In the genomic region with DNA sequence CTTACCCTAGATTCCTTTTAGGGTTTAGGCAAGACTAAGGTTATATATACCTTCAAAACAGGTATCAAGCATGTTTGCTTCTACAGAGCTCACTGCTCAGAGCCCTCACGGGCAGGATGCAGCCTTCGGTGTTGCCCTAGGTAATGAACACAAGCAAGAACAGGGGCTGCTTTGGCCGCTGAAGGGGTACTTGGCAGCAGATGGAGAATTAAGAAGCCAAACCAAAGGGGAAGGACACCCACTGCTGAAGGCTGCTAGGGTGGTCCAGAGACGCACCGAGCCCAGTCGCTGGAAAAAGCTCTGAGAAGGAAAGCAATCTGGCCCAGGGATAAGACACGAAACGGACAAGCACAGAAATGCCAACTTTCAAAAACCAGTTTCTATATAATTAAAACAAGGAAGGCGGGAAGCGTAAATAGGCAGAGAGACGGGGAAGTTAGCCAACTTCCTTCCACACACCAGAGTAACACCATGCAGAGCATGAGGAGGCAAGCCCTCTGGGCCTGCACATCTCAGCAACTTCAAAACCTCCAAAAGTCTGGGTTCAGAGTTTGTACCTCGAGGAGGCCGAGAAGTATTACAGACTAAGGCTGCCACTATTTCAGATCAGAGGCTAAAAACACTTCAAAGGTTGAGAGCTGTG, we compare ENCODE assay signal across 14 mouse cellular contexts. TPM values are rescaled to one million over a fixed set of nuclear protein-coding genes. Genes with fewer than 3 reads are reported as not detected.
DNase-seq lines count a peak whose midpoint lies in the region; ATAC-seq and TF ChIP-seq lines count a peak whose summit lies in the region.
"Had no signal": no experiment of that assay in that cellular context is flagged by ENCODE, and none has a peak within 500 bp of the region (broad histone marks: within the 10 kb centered on the region; RNA-seq: fewer than 3 reads in every experiment).

No protein-coding gene starts in this region.

- H3K27me3 ChIP-seq in forebrain, embryonic 14.5 days (replicated peaks; ENCODE audit: control insufficient read depth, insufficient read depth, low read length) = no peaks in the 10 kb centered on the region
- H3K27me3 ChIP-seq in forebrain, embryonic 16.5 days (replicated peaks; ENCODE audit: control insufficient read depth, insufficient read depth, low read length) = no peaks in the 10 kb centered on the region
- H3K27me3 ChIP-seq in liver, adult 2 months (ENCODE audit: control insufficient read depth, insufficient read depth, low read length) = no peaks in the 10 kb centered on the region
- H3K27me3 ChIP-seq in small intestine, adult 2 months (ENCODE audit: control insufficient read depth, insufficient read depth, low read length) = no peaks in the 10 kb centered on the region
- H3K27me3 ChIP-seq: hindbrain, embryonic 15.5 days; liver, embryonic 15.5 days; neural tube, embryonic 13.5 days had no signal

- no peak overlapping the region for H3K9ac ChIP-seq in forebrain, embryonic 14.5 days (ENCODE audit: low read length)
- no peak overlapping the region for H3K9ac ChIP-seq in forebrain, embryonic 16.5 days (replicated peaks; ENCODE audit: low read depth, low read length)
- H3K9ac ChIP-seq in liver, adult 2 months (ENCODE audit: low read depth, low read length) = no peak overlapping the region
- H3K9ac ChIP-seq: hindbrain, embryonic 15.5 days; liver, embryonic 15.5 days; neural tube, embryonic 13.5 days had no signal

- peaks cover 27% of the 10 kb centered on the region for H3K36me3 ChIP-seq in forebrain, embryonic 14.5 days (ENCODE audit: control insufficient read depth, insufficient read depth, low read length)
- peaks cover 3% of the 10 kb centered on the region for H3K36me3 ChIP-seq in forebrain, embryonic 16.5 days (ENCODE audit: control insufficient read depth, insufficient read depth)
- no peaks in the 10 kb centered on the region for H3K36me3 ChIP-seq in liver, adult 2 months (ENCODE audit: control insufficient read depth, insufficient read depth, low read length)
- peaks cover 10% of the 10 kb centered on the region for H3K36me3 ChIP-seq in small intestine, adult 2 months (ENCODE audit: control insufficient read depth, insufficient read depth, low read length)
- H3K36me3 ChIP-seq: liver, embryonic 15.5 days had no signal

- DNase-seq in forebrain, embryonic 14.5 days (ENCODE audit: low spot score) = no peak
- no peak for DNase-seq in liver, adult 2 months (ENCODE audit: extremely low read depth, low read depth, low spot score)
- DNase-seq in liver = no peak
- DNase-seq in heart, postnatal 14 days = no peak
- DNase-seq: cerebellum, adult 11-12 months; right cerebral cortex, postnatal 4 days had no signal

- H3K4me2 ChIP-seq in forebrain, embryonic 14.5 days (ENCODE audit: low read length) = no peak overlapping the region
- no peak overlapping the region for H3K4me2 ChIP-seq in forebrain, embryonic 16.5 days (ENCODE audit: low read length)
- H3K4me2 ChIP-seq: hindbrain, embryonic 15.5 days; liver, embryonic 15.5 days; neural tube, embryonic 13.5 days had no signal

- H3K4me1 ChIP-seq in forebrain, embryonic 14.5 days (ENCODE audit: control insufficient read depth, insufficient read depth, low read length) = peaks cover 16% of the 10 kb centered on the region
- peaks cover 35% of the 10 kb centered on the region for H3K4me1 ChIP-seq in forebrain, embryonic 16.5 days (replicated peaks; ENCODE audit: control insufficient read depth, insufficient read depth, low read length)
- H3K4me1 ChIP-seq in liver, adult 2 months (ENCODE audit: control insufficient read depth, insufficient read depth, low read length) = 0 out of 2 replicates have a peak, but pooled peaks cover 2% of the 10 kb centered on the region
- peaks cover 26% of the 10 kb centered on the region; the same call in 1 of the 2 replicates for H3K4me1 ChIP-seq in small intestine, adult 2 months (ENCODE audit: control insufficient read depth, insufficient read depth, insufficient read length, low read length)
- H3K4me1 ChIP-seq: liver, embryonic 15.5 days; megakaryocyte, embryonic 14.5 days had no signal

- WGBS in forebrain, embryonic 14.5 days = 77% methylated on average over 13 of the region's 13 CpGs
- WGBS in forebrain, embryonic 16.5 days = 64% methylated on average over 13 of the region's 13 CpGs
- 82% methylated on average over 13 of the region's 13 CpGs for WGBS in liver, adult 2 months
- WGBS in small intestine, adult 2 months = 34% methylated on average over 13 of the region's 13 CpGs

- intact Hi-C loops in heart, postnatal 14 days (cut with DNase I) = no loop called here

- H3K4me3 ChIP-seq in forebrain, embryonic 14.5 days (ENCODE audit: low read depth, low read length) = no peak overlapping the region
- no peak overlapping the region for H3K4me3 ChIP-seq in forebrain, embryonic 16.5 days (replicated peaks; ENCODE audit: low read length)
- H3K4me3 ChIP-seq in liver, adult 2 months (ENCODE audit: insufficient read depth, low read depth, low read length) = no peak overlapping the region
- H3K4me3 ChIP-seq in small intestine, adult 2 months (ENCODE audit: low read depth, low read length) = no peak overlapping the region
- H3K4me3 ChIP-seq: hindbrain, embryonic 15.5 days; liver, embryonic 15.5 days; megakaryocyte, embryonic 14.5 days; neural tube, embryonic 13.5 days had no signal

- H3K79me2 ChIP-seq in liver, adult 2 months (ENCODE audit: control insufficient read depth, insufficient read depth, low read length) = no peaks in the 10 kb centered on the region

- no peak overlapping the region for H3K27ac ChIP-seq in forebrain, embryonic 14.5 days (ENCODE audit: low read depth, low read length)
- no peak overlapping the region for H3K27ac ChIP-seq in forebrain, embryonic 16.5 days (ENCODE audit: low read length)
- 0 out of 2 replicates have a peak overlapping the region, but pooled peaks have one; percentile 12 for H3K27ac ChIP-seq in liver, adult 2 months (replicated peaks; ENCODE audit: insufficient read depth, low read depth, low read length)
- peak overlapping the region; percentile 35; the same call in 1 of the 2 replicates for H3K27ac ChIP-seq in small intestine, adult 2 months (ENCODE audit: insufficient read depth, low read depth, low read length)
- H3K27ac ChIP-seq: hindbrain, embryonic 15.5 days; liver, embryonic 15.5 days; neural tube, embryonic 13.5 days had no signal

- TF ChIP-seq POLR2A in liver, adult 2 months (IDR thresholded peaks at IDR 0.05; ENCODE audit: extremely low read depth, insufficient read depth, low read length) = no peak
- TF ChIP-seq POLR2A in small intestine, adult 2 months (IDR thresholded peaks at IDR 0.05; ENCODE audit: low read depth, low read length) = no peak

- H3K9me3 ChIP-seq in forebrain, embryonic 14.5 days (replicated peaks; ENCODE audit: control insufficient read depth, low read length) = no peaks in the 10 kb centered on the region
- no peaks in the 10 kb centered on the region for H3K9me3 ChIP-seq in forebrain, embryonic 16.5 days (ENCODE audit: control insufficient read depth, low read length)
- H3K9me3 ChIP-seq: hindbrain, embryonic 15.5 days; liver, embryonic 15.5 days; megakaryocyte, embryonic 14.5 days; neural tube, embryonic 13.5 days had no signal

- ATAC-seq in forebrain, embryonic 14.5 days = peak; percentile 16; the same call in 1 of the 2 replicates
- no peak for ATAC-seq in forebrain, embryonic 16.5 days
- peak; percentile 54 for ATAC-seq in granulocyte monocyte progenitor cell, adult 5-6 weeks (replicated peaks; ENCODE audit: poor library complexity, severe bottlenecking)
- no peak for ATAC-seq in erythroblast, adult 5-6 weeks (replicated peaks; ENCODE audit: low FRiP score, poor library complexity, severe bottlenecking)

- TF ChIP-seq CTCF in liver, adult 2 months (IDR thresholded peaks at IDR 0.05; ENCODE audit: low read depth, low read length) = no peak
- TF ChIP-seq CTCF in small intestine, adult 2 months (IDR thresholded peaks at IDR 0.05; ENCODE audit: extremely low read depth, insufficient read length, insufficient replicate concordance, low read depth, low read length) = no peak

RNA-seq across cellular contexts. Expression of a gene that starts 18.6 kb away (rescaled TPM):
- 46.5 and 51.1 TPM in 2 replicates for polyA plus RNA-seq in forebrain, embryonic 14.5 days (2014; fragmentation: Nextera tagmentation; extraction: Ambion mirVana)
- polyA plus RNA-seq in forebrain, embryonic 16.5 days (2015; fragmentation: Nextera tagmentation; extraction: Ambion mirVana) = 43.0 and 48.7 TPM in 2 replicates
- 1.6 and 1.7 TPM in 2 replicates for total RNA-seq in liver, adult 2 months (2014; rRNA removed)
- 1.7 and 2.6 TPM in 2 replicates for polyA plus RNA-seq in liver, adult 2 months (2012; rRNA removed)
- total RNA-seq in granulocyte monocyte progenitor cell, adult 5-6 weeks (2014; fragmentation: Nextera tagmentation) = not detected in 2 replicates
- total RNA-seq in granulocyte monocyte progenitor cell, adult 5-6 weeks (2017) = not detected in 2 replicates
- 76.1 and 97.5 TPM in 2 replicates for polyA plus RNA-seq in small intestine, adult 2 months (2012; rRNA removed)
- not detected in 2 replicates for total RNA-seq in erythroblast, adult 5-6 weeks (2015; ENCODE audit: low replicate concordance)
- 0.14 and 0.51 TPM in 2 replicates for total RNA-seq in erythroblast, adult 5-6 weeks (2017; ENCODE audit: low replicate concordance)
- total RNA-seq in heart, postnatal 14 days (2021) = 10 to 100 TPM; 26.4 to 28.8 TPM

Comparison
In these comparisons a context has a peak if more than half of its experiments do, and no peak if none do; other contexts are left out.
1. ATAC-seq: peak in forebrain, embryonic 14.5 days (single experiment) and granulocyte monocyte progenitor cell, adult 5-6 weeks (single experiment); none in forebrain, embryonic 16.5 days (single experiment) and erythroblast, adult 5-6 weeks (single experiment).
2. H3K27ac ChIP-seq: peak in liver, adult 2 months (single experiment) and small intestine, adult 2 months (single experiment); none in forebrain, embryonic 14.5 days (single experiment) and forebrain, embryonic 16.5 days (single experiment).